Mouse (Mus musculus) embryo, embryonic 10.5 days (tissue): ENCODE data around the gene Hist1h2br.
A peak's percentile ranks its signal among the peaks of the same experiment; 100 is the strongest.
"Not testable (repeated sequence)": the region's sequence is repeated elsewhere in the genome, so short reads cannot be mapped to it uniquely, and the experiment has no call there.

ENCODE experiments used
- DNase-seq: peaks from one replicate; pipeline ENCODE4 v3.0.0-alpha.2; 2015; ENCODE audit warnings: low spot score

Hist1h2br gene

DNA sequence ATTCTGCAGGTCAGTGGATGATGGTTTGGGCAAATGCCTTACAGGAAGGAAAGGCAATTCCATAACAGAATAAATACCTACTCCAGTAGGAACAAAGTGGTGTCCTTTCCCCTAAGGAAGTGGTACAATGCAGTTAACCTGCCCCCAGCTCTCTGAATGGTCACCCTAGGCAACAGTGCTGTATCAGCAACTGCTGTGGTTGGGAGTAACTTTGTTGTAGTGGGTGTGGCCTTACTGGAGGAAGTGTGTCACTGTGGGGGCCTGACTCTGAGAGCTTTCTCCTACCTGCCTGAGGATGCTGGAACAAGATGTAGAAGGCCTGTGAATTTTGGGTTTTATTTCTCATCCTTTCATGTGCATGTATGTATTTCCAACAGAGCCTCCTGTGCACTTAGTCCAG, 12.8 kb downstream of the Hist1h2br start:
- DNase-seq: not testable (repeated sequence)

GRCm38 (mm10) chr13:21847883-21848282, 14.3 kb downstream of the Hist1h2br start:
- DNase-seq: peak; percentile 82

DNA sequence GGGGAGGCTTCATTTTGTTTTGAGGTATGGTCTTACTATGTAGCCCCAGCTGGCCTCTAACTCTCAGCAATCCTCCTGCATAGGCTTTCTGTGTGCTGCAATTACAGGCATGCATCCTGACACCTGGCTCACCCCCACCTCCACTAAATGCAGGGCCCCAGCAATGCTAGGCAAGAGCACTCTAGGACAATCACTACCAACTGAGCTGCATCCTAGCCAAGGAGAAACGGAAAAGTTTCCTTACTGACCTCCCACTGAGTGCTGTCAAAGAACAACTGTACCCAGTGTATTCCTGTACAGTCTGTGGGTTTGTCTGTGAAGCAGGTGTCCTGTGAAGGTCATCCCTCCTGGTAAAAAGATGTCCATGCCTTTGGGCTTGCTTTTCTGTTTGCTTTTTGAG, 17.2 kb downstream of the Hist1h2br start:
- not testable (repeated sequence) for DNase-seq

DNA sequence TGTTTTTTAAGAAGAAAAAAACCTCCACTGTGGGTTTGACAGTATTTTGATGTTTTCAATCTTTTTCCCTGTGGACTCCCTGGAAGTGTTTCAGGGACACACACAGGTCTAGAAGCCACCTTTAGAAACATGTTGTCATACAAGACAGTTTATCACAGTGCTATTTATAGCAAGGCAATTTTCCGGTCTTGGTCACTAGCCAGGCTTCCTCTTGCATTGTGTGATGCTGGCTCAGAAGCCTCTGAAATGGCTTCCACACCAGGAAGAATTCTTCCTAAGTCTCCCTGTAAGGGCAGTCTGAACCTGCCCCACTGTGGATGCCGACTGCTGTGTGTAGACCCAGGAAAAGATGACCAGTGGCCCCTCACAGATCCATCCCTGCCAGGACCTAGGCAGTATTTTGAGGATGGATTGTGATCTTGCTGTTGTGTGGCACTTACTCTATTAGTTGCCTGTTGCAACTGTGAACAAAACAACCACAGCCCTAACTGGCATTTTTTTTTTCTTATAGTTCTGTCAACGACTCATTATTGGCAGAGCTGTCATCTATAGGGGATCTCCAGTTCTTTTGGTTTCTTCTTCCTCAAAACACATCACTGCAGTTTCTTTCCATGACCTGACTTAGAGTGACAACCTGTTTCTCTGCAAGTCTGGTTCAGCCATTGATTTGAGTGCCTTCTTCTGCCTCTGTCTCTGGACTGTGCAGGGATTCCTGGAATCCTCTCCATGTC, 18.8 kb downstream of the Hist1h2br start:
- DNase-seq: no peak

DNA sequence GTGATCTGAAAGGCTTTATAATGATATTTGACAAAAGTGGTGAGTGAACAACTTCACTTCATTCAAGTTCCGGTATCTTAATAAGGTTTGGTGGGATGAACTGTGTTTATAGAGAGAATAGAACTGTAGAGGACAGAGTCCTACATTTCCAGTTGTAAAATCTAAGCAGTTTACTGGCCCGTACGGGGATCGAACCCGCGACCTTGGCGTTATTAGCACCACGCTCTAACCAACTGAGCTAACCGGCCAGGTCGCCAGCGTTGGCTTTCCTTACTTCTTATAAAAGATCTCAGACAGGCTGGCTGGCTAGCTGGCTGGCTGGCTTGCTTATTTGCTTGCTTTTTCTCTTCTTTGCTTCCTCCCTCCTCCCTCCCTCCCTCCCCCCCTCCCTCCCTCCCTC, 21.6 kb downstream of the Hist1h2br start:
- peak; percentile 92 for DNase-seq

DNA sequence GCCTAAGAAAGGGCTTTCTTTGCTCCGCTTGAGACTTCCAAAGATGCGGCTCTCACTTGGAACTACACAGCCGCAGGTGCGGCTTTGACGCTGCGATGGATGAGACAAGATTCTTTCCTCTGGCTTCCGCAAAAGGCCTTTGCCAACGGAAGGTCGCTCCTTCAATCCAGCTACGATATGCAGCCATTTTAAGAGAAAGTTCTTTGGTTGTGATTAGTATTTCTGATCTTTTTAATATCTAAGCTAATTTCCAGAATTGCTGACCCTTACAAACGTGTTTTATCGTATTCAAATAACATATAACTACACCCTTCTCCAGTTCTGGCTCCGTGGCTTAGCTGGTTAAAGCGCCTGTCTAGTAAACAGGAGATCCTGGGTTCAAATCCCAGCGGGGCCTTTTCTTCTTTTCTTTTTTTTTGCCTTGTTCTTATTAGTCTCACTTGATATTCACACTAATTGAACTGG, 22.2 kb downstream of the Hist1h2br start:
- DNase-seq: peak; percentile 94

DNA sequence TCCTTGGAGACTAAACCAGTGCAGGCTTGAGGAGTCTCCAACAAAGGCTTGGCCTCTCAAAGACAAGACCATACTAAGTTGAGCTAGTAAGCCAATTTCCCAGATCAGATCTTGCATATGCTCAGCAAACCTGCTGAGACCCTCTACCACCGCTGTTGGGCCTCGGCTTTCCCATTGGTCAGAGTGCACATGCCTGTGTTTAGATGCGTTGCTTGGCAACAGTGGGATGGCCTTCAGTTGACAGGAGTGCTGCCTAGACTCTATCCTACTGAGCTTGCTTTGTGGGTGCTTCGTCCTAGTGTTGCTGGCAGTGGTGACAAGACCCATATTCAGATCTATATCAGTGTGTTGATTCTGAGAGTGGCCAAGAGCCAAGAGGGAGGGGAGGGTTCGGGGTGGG, 28.1 kb downstream of the Hist1h2br start:
- peak; percentile 63 for DNase-seq

- DNase-seq: not testable (repeated sequence)
Measured at GRCm38 (mm10) chr13:21865503-21865902, 32.0 kb downstream of the Hist1h2br start.

- no peak for DNase-seq
Measured at GRCm38 (mm10) chr13:21880735-21881134, 47.2 kb downstream of the Hist1h2br start.

- peak; percentile 89 for DNase-seq
Measured at GRCm38 (mm10) chr13:21881878-21882669, 48.5 kb downstream of the Hist1h2br start.

DNA sequence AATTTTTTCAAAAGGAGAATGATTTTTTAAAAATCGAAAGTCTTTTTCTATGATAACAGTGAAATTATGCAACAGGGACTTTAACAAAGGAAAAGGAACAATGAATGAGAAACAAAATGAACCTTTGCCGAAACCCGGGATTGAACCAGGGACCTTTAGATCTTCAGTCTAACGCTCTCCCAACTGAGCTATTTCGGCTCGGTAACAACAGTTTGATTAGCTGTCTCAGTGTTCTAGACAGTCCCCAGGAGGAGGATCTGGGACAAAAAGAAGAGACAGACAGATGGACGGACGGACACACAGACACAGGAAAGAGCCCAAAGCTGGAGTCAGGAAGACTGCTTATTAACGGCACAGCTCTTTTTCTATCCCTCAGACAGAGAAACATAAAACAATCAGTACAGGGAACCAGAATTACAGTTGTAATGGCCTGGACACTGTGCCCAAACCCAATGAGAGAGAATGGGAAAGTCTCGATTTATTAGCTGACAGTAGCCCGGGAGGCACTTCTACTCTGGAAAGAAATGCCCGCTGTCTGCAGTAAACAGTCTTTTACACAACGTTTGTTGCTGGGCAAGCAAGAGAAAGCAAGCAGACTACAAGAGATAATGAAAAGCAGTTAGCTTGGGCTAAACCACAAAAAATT, 49.3 kb downstream of the Hist1h2br start:
- peak; percentile 96 for DNase-seq

DNA sequence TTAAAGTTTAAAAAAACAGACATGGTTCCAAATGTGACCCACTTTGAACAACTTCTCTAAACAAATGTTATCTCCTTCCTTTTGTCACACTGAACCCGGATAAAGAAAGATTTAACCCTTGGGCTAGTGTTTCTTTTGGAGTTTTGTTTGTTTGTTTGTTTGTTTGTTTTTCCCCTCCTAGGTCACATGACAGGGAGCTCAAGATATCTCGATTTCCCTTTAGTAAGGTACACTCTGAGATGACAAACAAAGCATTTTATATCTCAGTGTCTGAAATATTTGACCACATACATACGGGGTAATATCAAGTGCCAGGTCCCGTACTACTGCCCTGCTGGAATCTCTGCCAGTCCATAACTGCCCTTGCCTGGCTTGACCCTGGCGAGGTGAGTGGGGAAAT, 49.9 kb downstream of the Hist1h2br start:
- DNase-seq: no peak

GRCm38 (mm10) chr13:21884586-21884985, 51.0 kb downstream of the Hist1h2br start:
- DNase-seq: no peak
